Mouse (Mus musculus) cerebellum, adult 2 months (tissue): ENCODE measurements around the gene Gm10964.

ENCODE experiments used
- CTCF ChIP-seq: fragments of 200-500 bp; IDR thresholded peaks from 2 replicates; pipeline ENCODE4 v1.5.1; 2011; ENCODE audit warnings: low read depth, mild to moderate bottlenecking, control low read depth, low read length, moderate library complexity, borderline replicate concordance; ENCODE audit not compliant: insufficient read depth
- POLR2A ChIP-seq: fragments of 200-500 bp; IDR thresholded peaks from 2 replicates; pipeline ENCODE4 v1.6.1; 2011; ENCODE audit warnings: low read length, control low read depth, borderline replicate concordance; ENCODE audit not compliant: insufficient read depth

GRCm38 (mm10) chr3:103790346-103791145 is 51.4 kb downstream of the Gm10964 start:
- no peak for TF ChIP-seq POLR2A
- no peak for TF ChIP-seq CTCF
